Mouse (Mus musculus) ES-Bruce4 (cell line): Measurements from ENCODE around the gene Rnf224. TPM values are rescaled to one million over a fixed set of nuclear protein-coding genes. Genes with fewer than 3 reads are reported as not detected.

ENCODE experiments used
- H3K27ac ChIP-seq: 2 replicates; pipeline ENCODE4 v1.5.1; 2012; ENCODE audit warnings: low read length, inconsistent platforms; ENCODE audit not compliant: insufficient read depth
- H3K27me3 ChIP-seq: 2 replicates; pipeline ENCODE4 v1.6.1; 2012; ENCODE audit warnings: mild to moderate bottlenecking, low read length, inconsistent platforms; ENCODE audit not compliant: control insufficient read depth, poor library complexity, insufficient read depth, severe bottlenecking
- H3K36me3 ChIP-seq: 2 replicates; pipeline ENCODE4 v1.6.1; 2012; ENCODE audit warnings: inconsistent platforms, mild to moderate bottlenecking, low read length, moderate library complexity; ENCODE audit not compliant: control insufficient read depth, poor library complexity, insufficient read depth, severe bottlenecking
- H3K4me1 ChIP-seq: one replicate; pipeline ENCODE4 v1.8.1; 2011; ENCODE audit warnings: low read length; ENCODE audit not compliant: control insufficient read depth, insufficient read depth
- H3K4me3 ChIP-seq: 2 replicates; pipeline ENCODE4 v1.5.1; 2011; ENCODE audit warnings: low read depth, mild to moderate bottlenecking, low read length
- H3K9ac ChIP-seq: 2 replicates; pipeline ENCODE4 v1.6.1; 2012; ENCODE audit warnings: low read depth, mild to moderate bottlenecking, inconsistent platforms; ENCODE audit not compliant: poor library complexity, severe bottlenecking
- H3K9me3 ChIP-seq: replicated peaks from 2 replicates; pipeline ENCODE4 v1.6.1; 2012; ENCODE audit warnings: mild to moderate bottlenecking, low read length, inconsistent platforms; ENCODE audit not compliant: control insufficient read depth, poor library complexity, insufficient read depth, severe bottlenecking
- CTCF ChIP-seq: IDR thresholded peaks from one replicate; pipeline ENCODE4 v1.8.1; 2011; ENCODE audit warnings: low read depth, low read length
- EP300 ChIP-seq: IDR thresholded peaks from 2 replicates; pipeline ENCODE4 v1.6.1; 2011; ENCODE audit warnings: low read depth, low read length; ENCODE audit not compliant: insufficient read depth
- POLR2A ChIP-seq: IDR thresholded peaks from one replicate; pipeline ENCODE4 v1.8.1; 2011; ENCODE audit warnings: low read length; ENCODE audit not compliant: insufficient read depth
- polyA plus RNA-seq: library from polyadenylated mRNA; stranded (reverse); fragments of >200 nt; gene quantifications from 2 replicates; pipeline ENCODE4 v1.2.4, GENCODE M21; 2011; ENCODE audit warnings: low read depth; ENCODE audit not compliant: missing spikeins, insufficient read depth, insufficient read length

Rnf224 gene
- polyA plus RNA-seq, 1 experiment, result not detected

DNA sequence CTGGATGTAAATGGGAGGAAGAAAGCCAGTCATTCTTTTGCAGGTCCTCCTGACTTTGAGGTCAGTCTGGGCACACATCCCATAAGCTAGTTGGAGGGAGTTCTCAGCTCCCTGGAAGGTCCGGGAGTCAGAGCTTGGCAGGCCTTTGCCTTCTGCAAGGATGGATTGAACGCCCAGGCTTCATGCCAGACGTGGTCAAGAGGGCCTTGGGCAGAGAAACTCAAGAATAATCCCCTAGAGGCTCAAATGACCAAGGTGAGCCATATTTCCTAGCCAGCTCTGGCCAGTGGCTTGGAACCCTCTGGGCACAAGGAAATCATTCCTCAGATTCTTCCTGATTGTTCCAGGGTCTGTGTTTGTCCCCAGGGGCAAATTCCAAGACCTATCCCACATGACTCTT lies 28.3 kb upstream of the Rnf224 start:
- Histone ChIP-seq H3K9ac (no peak overlapping the region), H3K9me3 (no peaks in the 10 kb centered on the region), H3K27ac (no peak overlapping the region), H3K36me3 (0 out of 2 replicates have a peak, but pooled peaks cover 4% of the 10 kb centered on the region), H3K4me1 (peaks cover 5% of the 10 kb centered on the region), H3K4me3 (no peak overlapping the region), H3K27me3 (no peaks in the 10 kb centered on the region)
- TF ChIP-seq EP300 (0 out of 2 replicates have a peak, but pooled peaks have one; percentile 18), POLR2A (no peak), CTCF (no peak)

DNA sequence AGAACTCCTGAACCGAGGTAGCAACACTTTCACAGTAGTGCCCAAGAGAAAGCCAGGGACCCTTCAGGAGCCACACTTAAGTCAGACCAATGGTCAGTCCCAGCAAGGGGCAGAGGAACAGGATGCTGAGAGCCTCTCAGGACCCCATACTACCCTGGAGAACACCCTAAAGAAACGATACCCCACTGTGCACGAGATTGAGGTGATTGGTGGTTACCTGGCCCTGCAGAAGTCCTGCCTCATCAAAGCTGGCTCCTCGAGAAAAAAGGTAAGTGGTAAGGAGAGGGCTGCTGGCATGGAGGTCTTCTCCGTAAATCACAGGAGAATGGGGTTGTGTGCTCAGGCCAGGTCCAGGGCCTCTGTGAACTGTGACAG lies 27.7 kb upstream of the Rnf224 start:
- no peak for TF ChIP-seq EP300
- TF ChIP-seq POLR2A, result no peak
- no peak for TF ChIP-seq CTCF
- Histone ChIP-seq H3K4me1 (peaks cover 5% of the 10 kb centered on the region), H3K27me3 (no peaks in the 10 kb centered on the region), H3K27ac (no peak overlapping the region), H3K4me3 (peak overlapping the region; percentile 10; the same call in 1 of the 2 replicates), H3K36me3 (0 out of 2 replicates have a peak, but pooled peaks cover 4% of the 10 kb centered on the region), H3K9ac (no peak overlapping the region), H3K9me3 (no peaks in the 10 kb centered on the region)

DNA sequence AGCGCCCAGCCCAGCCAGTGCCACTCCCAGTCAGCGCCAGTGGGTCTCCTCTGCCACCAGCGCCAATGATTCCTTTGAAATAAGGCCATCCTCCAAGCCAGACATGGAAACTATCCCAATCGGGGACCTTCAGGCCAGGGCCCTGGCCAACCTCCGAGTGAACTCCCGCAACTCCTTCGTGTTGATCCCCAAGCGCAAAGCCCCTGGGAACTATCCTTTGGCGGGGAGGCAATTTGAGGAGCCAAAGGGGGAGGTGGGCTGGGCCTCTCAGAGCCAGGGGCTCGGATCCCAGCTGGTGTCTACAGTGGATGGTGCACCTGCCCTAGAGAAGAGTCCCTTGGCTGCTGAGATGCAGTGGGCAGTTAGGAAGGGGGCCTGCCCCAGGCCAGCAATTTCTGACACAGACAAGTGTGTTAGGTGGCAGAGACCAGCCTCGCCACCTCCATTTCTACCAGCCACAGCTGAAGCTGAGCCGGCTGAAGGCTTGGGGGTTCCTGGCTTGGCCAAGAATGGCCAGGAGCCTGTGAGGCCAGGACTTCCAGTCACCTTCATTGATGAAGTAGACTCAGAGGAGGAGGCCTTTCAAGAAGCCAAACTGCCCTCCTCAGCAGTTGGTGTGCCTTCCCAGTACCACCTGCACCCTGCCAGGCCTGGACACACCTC lies 27.2 kb upstream of the Rnf224 start:
- TF ChIP-seq CTCF (no peak), POLR2A (no peak), EP300 (no peak)
- Histone ChIP-seq H3K9ac (peak overlapping the region; percentile 77), H3K27me3 (no peaks in the 10 kb centered on the region), H3K27ac (no peak overlapping the region), H3K36me3 (no peaks in the 10 kb centered on the region), H3K4me1 (peaks cover 5% of the 10 kb centered on the region), H3K9me3 (no peaks in the 10 kb centered on the region), H3K4me3 (peak overlapping the region; percentile 78)

DNA sequence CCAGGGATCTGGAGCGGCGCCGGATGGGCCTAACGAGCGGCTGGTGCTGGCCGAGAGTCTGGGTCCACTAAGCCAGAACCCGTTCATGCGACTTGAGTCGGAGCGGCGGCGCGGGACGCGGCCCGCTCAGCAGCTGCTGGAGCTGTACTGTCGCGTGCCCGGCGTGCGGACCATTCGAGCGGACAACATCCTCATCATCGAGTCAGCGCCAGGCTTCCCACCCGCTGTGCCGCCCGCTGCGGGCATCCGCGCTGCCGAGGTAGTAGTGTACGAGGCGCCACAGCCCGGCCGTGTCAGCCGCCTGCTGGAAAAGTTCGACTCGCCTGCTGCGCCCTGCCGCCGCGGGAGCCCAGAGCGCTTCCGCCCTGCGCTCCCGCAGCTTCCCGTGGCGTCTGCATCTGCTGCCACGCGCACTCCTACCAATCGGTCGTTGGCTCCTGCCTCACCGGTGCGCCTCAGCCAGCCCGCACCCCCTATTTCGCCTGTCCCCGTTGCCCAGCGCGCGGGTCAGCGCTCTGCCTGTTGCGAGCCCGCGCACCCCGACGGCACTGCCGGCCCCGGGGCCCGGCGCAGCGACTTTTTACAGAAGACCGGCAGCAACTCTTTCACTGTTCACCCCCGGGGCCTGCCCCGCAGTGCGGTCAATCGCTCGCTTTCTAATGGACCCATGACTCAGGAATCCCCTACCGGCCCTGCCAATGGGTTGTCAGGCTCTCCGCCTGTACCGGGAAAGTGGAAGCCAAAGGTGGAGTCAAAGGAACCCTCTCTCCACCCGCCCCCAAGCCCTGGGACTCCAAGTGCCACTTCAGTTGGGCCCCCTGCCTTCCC lies 26.4 kb upstream of the Rnf224 start:
- peaks cover 5% of the 10 kb centered on the region for H3K4me1 ChIP-seq
- H3K27me3 ChIP-seq, result no peaks in the 10 kb centered on the region
- H3K9ac ChIP-seq, result peak overlapping the region; percentile 77
- H3K27ac ChIP-seq, result no peak overlapping the region
- H3K4me3 ChIP-seq, result peak overlapping the region; percentile 78
- H3K9me3 ChIP-seq, result no peaks in the 10 kb centered on the region
- no peaks in the 10 kb centered on the region for H3K36me3 ChIP-seq
- TF ChIP-seq CTCF (no peak), EP300 (no peak), POLR2A (no peak)

- TF ChIP-seq EP300 (no peak), POLR2A (no peak), CTCF (no peak)
- Histone ChIP-seq H3K27ac (peak within 1 kb of the TSS; percentile 78), H3K36me3 (no peaks in the 10 kb centered on the region), H3K9me3 (no peaks in the 10 kb centered on the region), H3K4me1 (peaks cover 5% of the 10 kb centered on the region), H3K27me3 (no peaks in the 10 kb centered on the region), H3K9ac (peak within 1 kb of the TSS; percentile 77), H3K4me3 (peak within 1 kb of the TSS; percentile 84)
These were observed 25.7 kb upstream of the Rnf224 start, which contains the start of gene Tprn for GRCm38 (mm10) chr2:25262291-25262767. TSS of gene Tprn (plus strand) at chr2:25262618.

DNA sequence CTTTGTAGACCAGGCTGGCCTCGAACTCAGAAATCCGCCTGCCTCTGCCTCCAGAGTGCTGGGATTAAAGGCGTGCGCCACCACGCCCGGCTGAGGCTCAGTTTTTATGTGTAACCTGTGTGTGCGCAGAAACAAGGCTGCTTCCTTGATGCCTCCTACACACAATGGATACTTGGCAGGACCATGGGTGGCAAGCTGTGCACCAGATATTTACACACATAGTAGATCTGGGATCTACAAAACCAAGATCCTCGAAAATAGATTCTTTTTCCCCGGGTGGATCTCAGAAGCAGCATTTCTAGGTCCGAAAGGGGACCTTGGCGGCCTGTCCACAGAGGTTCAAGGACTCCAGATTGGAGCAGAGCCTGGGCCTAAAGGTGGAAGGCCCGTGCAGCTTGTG lies 25.3 kb upstream of the Rnf224 start:
- H3K4me3 ChIP-seq, result peak overlapping the region; percentile 84
- H3K36me3 ChIP-seq, result no peaks in the 10 kb centered on the region
- H3K9ac ChIP-seq, result peak overlapping the region; percentile 65
- H3K9me3 ChIP-seq, result no peaks in the 10 kb centered on the region
- TF ChIP-seq EP300, result no peak
- no peak for TF ChIP-seq POLR2A
- TF ChIP-seq CTCF, result no peak
- no peaks in the 10 kb centered on the region for H3K27me3 ChIP-seq
- H3K4me1 ChIP-seq, result peaks cover 5% of the 10 kb centered on the region
- H3K27ac ChIP-seq, result peak overlapping the region; percentile 78
